In genomic region chr12:12323616-12324223, GRCm38 (mm10) we compare ENCODE assay signal across 8 mouse cellular contexts.
A peak's percentile ranks its signal among the peaks of the same experiment; 100 is the strongest.
DNase-seq lines count a peak whose midpoint lies in the region; ATAC-seq and TF ChIP-seq lines count a peak whose summit lies in the region.

No protein-coding gene starts in this region.

- no peaks in the 10 kb centered on the region for H3K9me3 ChIP-seq in embryonic facial prominence, embryonic 14.5 days (ENCODE audit: control insufficient read depth, low read length)
- no peaks in the 10 kb centered on the region for H3K9me3 ChIP-seq in limb, embryonic 12.5 days
- no peaks in the 10 kb centered on the region for H3K9me3 ChIP-seq in midbrain, embryonic 15.5 days

- peak; percentile 84 for DNase-seq in 3T3-L1 (ENCODE audit: low read depth, low spot score)
- peak; percentile 77 to 81 for DNase-seq in adrenal gland, postnatal 4 days (ENCODE audit: low spot score in 2 of 2)
- DNase-seq in embryonic facial prominence, embryonic 14.5 days (ENCODE audit: low spot score): peak; percentile 89
- peak; percentile 87 for DNase-seq in heart, adult 8-10 months (ENCODE audit: low spot score)
- DNase-seq in kidney, adult 8-10 months: peak; percentile 61 to 86
- DNase-seq in spleen, adult 2 months (ENCODE audit: low read depth in 1 of 2, low spot score in 2 of 2): peak; percentile 38 to 81

- H3K9ac ChIP-seq in embryonic facial prominence, embryonic 14.5 days (ENCODE audit: low read depth, low read length): peak overlapping the region; percentile 34
- H3K9ac ChIP-seq in limb, embryonic 12.5 days (replicated peaks): no peak overlapping the region
- H3K9ac ChIP-seq in midbrain, embryonic 15.5 days: peak overlapping the region; percentile 54

- 6% methylated on average over 18 of the region's 18 CpGs for WGBS in embryonic facial prominence, embryonic 14.5 days
- 15% methylated on average over 18 of the region's 18 CpGs for WGBS in limb, embryonic 12.5 days
- WGBS in midbrain, embryonic 15.5 days: 10% methylated on average over 18 of the region's 18 CpGs
- WGBS in spleen, adult 2 months: 20% methylated on average over 18 of the region's 18 CpGs

- H3K4me2 ChIP-seq in embryonic facial prominence, embryonic 14.5 days (ENCODE audit: low read depth, low read length): peak overlapping the region; percentile 62
- H3K4me2 ChIP-seq in limb, embryonic 12.5 days: peak overlapping the region; percentile 50
- peak overlapping the region; percentile 75 for H3K4me2 ChIP-seq in midbrain, embryonic 15.5 days

- no peaks in the 10 kb centered on the region for H3K27me3 ChIP-seq in embryonic facial prominence, embryonic 14.5 days (replicated peaks; ENCODE audit: control insufficient read depth, insufficient read depth, low read length)
- H3K27me3 ChIP-seq in limb, embryonic 12.5 days: no peaks in the 10 kb centered on the region
- no peaks in the 10 kb centered on the region for H3K27me3 ChIP-seq in midbrain, embryonic 15.5 days (replicated peaks)
- no peaks in the 10 kb centered on the region for H3K27me3 ChIP-seq in spleen, adult 2 months (ENCODE audit: control insufficient read depth, insufficient read depth, low read length)

- TF ChIP-seq POLR2A in spleen, adult 2 months (IDR thresholded peaks at IDR 0.05; ENCODE audit: low read depth, low read length): no peak

- H3K36me3 ChIP-seq in embryonic facial prominence, embryonic 14.5 days (ENCODE audit: control insufficient read depth, insufficient read depth, low read length): no peaks in the 10 kb centered on the region
- H3K36me3 ChIP-seq in limb, embryonic 12.5 days: no peaks in the 10 kb centered on the region
- H3K36me3 ChIP-seq in midbrain, embryonic 15.5 days (replicated peaks): no peaks in the 10 kb centered on the region
- H3K36me3 ChIP-seq in spleen, adult 2 months (ENCODE audit: control insufficient read depth, insufficient read depth, low read length): peaks cover 3% of the 10 kb centered on the region; the same call in 1 of the 2 replicates

- ATAC-seq in embryonic facial prominence, embryonic 14.5 days (ENCODE audit: low read depth): peak; percentile 93
- ATAC-seq in limb, embryonic 12.5 days (ENCODE audit: insufficient number of reproducible peaks, insufficient read depth, low FRiP score, low TSS enrichment, low read depth): peak; percentile 87
- ATAC-seq in midbrain, embryonic 15.5 days (replicated peaks): peak; percentile 94

- peak overlapping the region; percentile 25 for H3K4me3 ChIP-seq in embryonic facial prominence, embryonic 14.5 days (ENCODE audit: low read depth, low read length)
- peak overlapping the region; percentile 25 for H3K4me3 ChIP-seq in limb, embryonic 12.5 days (replicated peaks)
- H3K4me3 ChIP-seq in midbrain, embryonic 15.5 days: peak overlapping the region; percentile 38
- H3K4me3 ChIP-seq in spleen, adult 2 months (ENCODE audit: extremely low read depth, insufficient read depth, insufficient read length): no peak overlapping the region

- H3K27ac ChIP-seq in embryonic facial prominence, embryonic 14.5 days (replicated peaks; ENCODE audit: low read depth, low read length): peak overlapping the region; percentile 65
- H3K27ac ChIP-seq in limb, embryonic 12.5 days: peak overlapping the region; percentile 80
- peak overlapping the region; percentile 96 for H3K27ac ChIP-seq in midbrain, embryonic 15.5 days
- H3K27ac ChIP-seq in spleen, adult 2 months (ENCODE audit: insufficient read depth, low read length): no peak overlapping the region

- no peaks in the 10 kb centered on the region for H3K4me1 ChIP-seq in embryonic facial prominence, embryonic 14.5 days (ENCODE audit: control insufficient read depth, insufficient read depth, low read length)
- H3K4me1 ChIP-seq in limb, embryonic 12.5 days (replicated peaks): peaks cover 15% of the 10 kb centered on the region; the same call in 1 of the 2 replicates
- 0 out of 2 replicates have a peak, but pooled peaks cover 4% of the 10 kb centered on the region for H3K4me1 ChIP-seq in midbrain, embryonic 15.5 days
- peaks cover 8% of the 10 kb centered on the region; the same call in 1 of the 2 replicates for H3K4me1 ChIP-seq in spleen, adult 2 months (ENCODE audit: control insufficient read depth, insufficient read depth, insufficient read length)

- peak; percentile 98 for TF ChIP-seq CTCF in spleen, adult 2 months (IDR thresholded peaks at IDR 0.05; ENCODE audit: extremely low read depth, insufficient read depth, insufficient read length, insufficient replicate concordance)
